9 mouse cellular contexts compared by ENCODE assay signal in the genomic region with DNA sequence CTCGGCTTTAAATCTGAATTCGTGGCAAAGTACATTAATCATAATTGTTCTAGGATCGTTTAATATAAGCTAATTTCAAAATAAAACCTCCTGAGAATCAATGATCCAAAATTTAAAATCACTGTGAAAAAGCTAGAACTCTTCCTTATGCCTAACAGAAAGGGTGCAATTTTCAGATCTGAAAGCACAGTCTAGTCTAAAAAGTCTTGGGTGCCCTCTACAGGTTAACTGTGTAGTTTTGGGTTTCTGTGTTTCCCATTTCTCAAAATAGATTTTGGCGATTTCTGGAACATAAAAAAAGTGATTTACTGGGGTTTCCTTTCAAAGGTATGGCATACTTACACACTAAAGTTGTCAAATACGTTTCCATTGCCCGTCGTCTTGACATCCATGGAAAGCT.
DNase-seq lines count a peak whose midpoint lies in the region; ATAC-seq and TF ChIP-seq lines count a peak whose summit lies in the region.
"Had no signal": no experiment of that assay in that cellular context is flagged by ENCODE, and none has a peak within 500 bp of the region (broad histone marks: within the 10 kb centered on the region; RNA-seq: fewer than 3 reads in every experiment).

No protein-coding gene starts in this region.

- H3K4me1 ChIP-seq in kidney, embryonic 16.5 days (ENCODE audit: insufficient read depth, low read length) = no peaks in the 10 kb centered on the region
- H3K4me1 ChIP-seq in E14TG2a.4 (replicated peaks; ENCODE audit: low read depth, low read length) = no peaks in the 10 kb centered on the region
- H3K4me1 ChIP-seq in intestine, embryonic 15.5 days (replicated peaks) = no peaks in the 10 kb centered on the region

- no peak overlapping the region for H3K27ac ChIP-seq in kidney, embryonic 16.5 days (ENCODE audit: low read length)
- no peak overlapping the region for H3K27ac ChIP-seq in intestine, embryonic 15.5 days

- 42% methylated on average over 7 of the region's 7 CpGs for WGBS in kidney, embryonic 16.5 days
- WGBS in intestine, embryonic 15.5 days = 53% methylated on average over 7 of the region's 7 CpGs

- no peak overlapping the region for H3K9ac ChIP-seq in kidney, embryonic 16.5 days (replicated peaks; ENCODE audit: low read length)
- H3K9ac ChIP-seq in intestine, embryonic 15.5 days = no peak overlapping the region

- H3K27me3 ChIP-seq in kidney, embryonic 16.5 days (ENCODE audit: insufficient read depth, low read length) = no peaks in the 10 kb centered on the region
- no peaks in the 10 kb centered on the region for H3K27me3 ChIP-seq in E14TG2a.4 (ENCODE audit: insufficient read depth, low read length)
- H3K27me3 ChIP-seq in intestine, embryonic 15.5 days (replicated peaks) = no peaks in the 10 kb centered on the region

- peak; percentile 27 for TF ChIP-seq CTCF in E14TG2a.4 (conservative IDR thresholded peaks at IDR 0.05; ENCODE audit: low read length)

- no peaks in the 10 kb centered on the region for H3K9me3 ChIP-seq in kidney, embryonic 16.5 days (ENCODE audit: low read length)
- H3K9me3 ChIP-seq in E14TG2a.4 (ENCODE audit: low read length) = no peaks in the 10 kb centered on the region
- no peaks in the 10 kb centered on the region for H3K9me3 ChIP-seq in intestine, embryonic 15.5 days

- no peaks in the 10 kb centered on the region for H3K36me3 ChIP-seq in kidney, embryonic 16.5 days (ENCODE audit: insufficient read depth, low read length)
- no peaks in the 10 kb centered on the region for H3K36me3 ChIP-seq in E14TG2a.4 (ENCODE audit: insufficient read depth, low read length)
- H3K36me3 ChIP-seq in intestine, embryonic 15.5 days = no peaks in the 10 kb centered on the region

- no peak overlapping the region for H3K4me3 ChIP-seq in kidney, embryonic 16.5 days (ENCODE audit: low read length)
- H3K4me3 ChIP-seq in E14TG2a.4 (replicated peaks; ENCODE audit: low read length) = no peak overlapping the region
- no peak overlapping the region for H3K4me3 ChIP-seq in intestine, embryonic 15.5 days (replicated peaks)

- H3K4me2 ChIP-seq in kidney, embryonic 16.5 days (replicated peaks; ENCODE audit: low read depth, low read length) = no peak overlapping the region
- no peak overlapping the region for H3K4me2 ChIP-seq in intestine, embryonic 15.5 days (replicated peaks)

- peak; percentile 21 for DNase-seq in CD4-positive, CD25-positive, alpha-beta regulatory T cell, adult 2 months (ENCODE audit: low read depth, low spot score)
- DNase-seq in kidney, postnatal 14 days = peak; percentile 3
- peak; percentile 4 for DNase-seq in forelimb bud, embryonic 11.5 days (ENCODE audit: low read depth, low spot score)
- DNase-seq in urinary bladder, postnatal 25 days (ENCODE audit: low spot score) = no peak
- DNase-seq: thymus, adult 2 months had no signal

- no peak for ATAC-seq in CD4-positive, CD25-positive, alpha-beta regulatory T cell, adult 4 months
- no peak for ATAC-seq in kidney, embryonic 16.5 days (ENCODE audit: low FRiP score, low TSS enrichment)
- ATAC-seq in intestine, embryonic 15.5 days = no peak
